Mouse (Mus musculus) MEL (cell line): ENCODE data around the gene Tsc2. TPM values are rescaled to one million over a fixed set of nuclear protein-coding genes. Genes with fewer than 3 reads are reported as not detected.

Experiments
- DNase-seq: peaks from one replicate; pipeline ENCODE4 v3.0.0; 2011; ENCODE audit warnings: low read depth, low spot score
- H3K27ac ChIP-seq: 2 replicates; pipeline ENCODE4 v1.5.1; 2012; ENCODE audit warnings: low read depth, mild to moderate bottlenecking, control low read depth, low read length, moderate library complexity; ENCODE audit not compliant: control insufficient read depth
- H3K27me3 ChIP-seq, 2 experiments: fragments of 150-350 bp in 1 of 2; sonication (generic) in 1 of 2; 2 replicates each; pipeline ENCODE4 v1.6.1; 2012; ENCODE audit warnings: low read length in 2 of 2, mild to moderate bottlenecking in 2 of 2, improper control_type of control experiment in 1 of 2, moderate library complexity in 1 of 2; ENCODE audit not compliant: insufficient read depth in 2 of 2, control insufficient read depth in 1 of 2
- H3K36me3 ChIP-seq, 2 experiments: 2 replicates each; pipeline ENCODE4 v1.6.1; 2012 to 2014; ENCODE audit warnings: low read length in 2 of 2, improper control_type of control experiment in 1 of 2, inconsistent platforms in 1 of 2, mild to moderate bottlenecking in 1 of 2; ENCODE audit not compliant: insufficient read depth in 2 of 2, control insufficient read depth in 1 of 2
- H3K4me1 ChIP-seq, 2 experiments: fragments of 150-350 bp in 1 of 2; sonication (generic) in 1 of 2; 2 replicates each; pipeline ENCODE4 v1.6.1; 2012; ENCODE audit warnings: low read length in 2 of 2, improper control_type of control experiment in 1 of 2, mild to moderate bottlenecking in 1 of 2; ENCODE audit not compliant: insufficient read depth in 2 of 2, control insufficient read depth in 1 of 2
- H3K4me3 ChIP-seq, 2 experiments: fragments of 150-350 bp in 1 of 2; sonication (generic) in 1 of 2; 2 replicates each; pipeline ENCODE4 v1.5.1; 2012; ENCODE audit warnings: low read depth in 2 of 2, low read length in 2 of 2, mild to moderate bottlenecking in 2 of 2, moderate library complexity in 2 of 2, control low read depth in 1 of 2, improper control_type of control experiment in 1 of 2; ENCODE audit not compliant: control insufficient read depth in 1 of 2, insufficient read depth in 1 of 2
- H3K79me2 ChIP-seq: 2 replicates; pipeline ENCODE4 v1.6.1; 2012; ENCODE audit warnings: mild to moderate bottlenecking, low read length, moderate library complexity; ENCODE audit not compliant: control insufficient read depth, poor library complexity, insufficient read depth
- H3K9ac ChIP-seq: 2 replicates; pipeline ENCODE4 v1.6.1; 2012; ENCODE audit warnings: low read depth, mild to moderate bottlenecking, control low read depth, low read length, moderate library complexity; ENCODE audit not compliant: control insufficient read depth, poor library complexity, severe bottlenecking
- H3K9me3 ChIP-seq: fragments of 150-350 bp; sonication (generic); replicated peaks from 2 replicates; pipeline ENCODE4 v1.6.1; 2012; ENCODE audit warnings: mild to moderate bottlenecking, low read length, improper control_type of control experiment, moderate library complexity; ENCODE audit not compliant: insufficient read depth
- BHLHE40 ChIP-seq: IDR thresholded peaks from 2 replicates; pipeline ENCODE4 v1.6.1; 2012; ENCODE audit warnings: low read depth, mild to moderate bottlenecking, inconsistent platforms, low read length, improper control_type of control experiment, borderline replicate concordance
- CTCF ChIP-seq, 3 experiments: IDR thresholded peaks in 2 of 3; conservative IDR thresholded peaks in 1 of 3; 2 replicates each; pipeline ENCODE4 v1.5.1; 2011 to 2012; ENCODE audit warnings: low read length in 3 of 3, low read depth in 2 of 3, mild to moderate bottlenecking in 2 of 3, improper control_type of control experiment in 1 of 3, inconsistent platforms in 1 of 3, mixed read lengths in 1 of 3, moderate library complexity in 1 of 3; ENCODE audit not compliant: control insufficient read depth in 1 of 3, insufficient read depth in 1 of 3, poor library complexity in 1 of 3, severe bottlenecking in 1 of 3
- E2F4 ChIP-seq: IDR thresholded peaks from 2 replicates; pipeline ENCODE4 v1.6.1; 2011; ENCODE audit warnings: low read depth, low read length, improper control_type of control experiment, borderline replicate concordance
- ELF1 ChIP-seq: IDR thresholded peaks from 2 replicates; pipeline ENCODE4 v1.6.1; 2014; ENCODE audit warnings: low read depth, mild to moderate bottlenecking, inconsistent platforms, low read length, improper control_type of control experiment, moderate library complexity
- EP300 ChIP-seq, 2 experiments: IDR thresholded peaks; 2 replicates each; pipeline ENCODE4 v1.6.1; 2011; ENCODE audit warnings: improper control_type of control experiment in 2 of 2, low read length in 2 of 2, low read depth in 1 of 2, mild to moderate bottlenecking in 1 of 2
- ETS1 ChIP-seq: IDR thresholded peaks from 2 replicates; pipeline ENCODE4 v1.6.1; 2012; ENCODE audit warnings: low read depth, mild to moderate bottlenecking, inconsistent platforms, low read length, improper control_type of control experiment, moderate library complexity
- GABPA ChIP-seq: IDR thresholded peaks from 2 replicates; pipeline ENCODE4 v1.6.1; 2012; ENCODE audit warnings: low read depth, mild to moderate bottlenecking, inconsistent platforms, low read length, improper control_type of control experiment, moderate library complexity
- GATA1 ChIP-seq: IDR thresholded peaks from 2 replicates; pipeline ENCODE4 v1.6.1; 2011; ENCODE audit warnings: low read depth, low read length, improper control_type of control experiment
- HCFC1 ChIP-seq: IDR thresholded peaks from 2 replicates; pipeline ENCODE4 v1.6.1; 2012; ENCODE audit warnings: low read depth, mild to moderate bottlenecking, inconsistent platforms, low read length, improper control_type of control experiment, moderate library complexity
- MAFK ChIP-seq: IDR thresholded peaks from 2 replicates; pipeline ENCODE4 v1.6.1; 2011; ENCODE audit warnings: low read depth, mild to moderate bottlenecking, low read length, improper control_type of control experiment, borderline replicate concordance
- MAX ChIP-seq: IDR thresholded peaks from 2 replicates; pipeline ENCODE4 v1.6.1; 2011; ENCODE audit warnings: low read length, improper control_type of control experiment
- MYC ChIP-seq: IDR thresholded peaks from 2 replicates; pipeline ENCODE4 v1.6.1; 2011; ENCODE audit warnings: low read depth, mild to moderate bottlenecking, low read length, improper control_type of control experiment, moderate library complexity
- POLR2A ChIP-seq, 2 experiments: IDR thresholded peaks; 2 replicates each; pipeline ENCODE4 v1.6.1; 2011 to 2012; ENCODE audit warnings: low read length in 2 of 2, mild to moderate bottlenecking in 2 of 2, control low read depth in 1 of 2, improper control_type of control experiment in 1 of 2, low read depth in 1 of 2, moderate library complexity in 1 of 2; ENCODE audit not compliant: control insufficient read depth in 1 of 2, insufficient read depth in 1 of 2, poor library complexity in 1 of 2
- POLR2AphosphoS2 ChIP-seq: IDR thresholded peaks from 2 replicates; pipeline ENCODE4 v1.6.1; 2011; ENCODE audit warnings: low read length, improper control_type of control experiment
- POLR2AphosphoS5 ChIP-seq: IDR thresholded peaks from 2 replicates; pipeline ENCODE4 v1.6.1; 2012; ENCODE audit warnings: low read depth, borderline replicate concordance, mild to moderate bottlenecking, inconsistent platforms, low read length, moderate library complexity, mixed read lengths
- RAD21 ChIP-seq: IDR thresholded peaks from 2 replicates; pipeline ENCODE4 v1.6.1; 2011; ENCODE audit warnings: mild to moderate bottlenecking, low read depth, low read length, improper control_type of control experiment
- SMC3 ChIP-seq: IDR thresholded peaks from 2 replicates; pipeline ENCODE4 v1.6.1; 2011; ENCODE audit warnings: low read depth, low read length, improper control_type of control experiment
- USF1 ChIP-seq: IDR thresholded peaks from 2 replicates; pipeline ENCODE4 v1.6.1; 2014; ENCODE audit warnings: low read depth, mild to moderate bottlenecking, inconsistent platforms, low read length, improper control_type of control experiment, moderate library complexity
- ZC3H11A ChIP-seq: IDR thresholded peaks from 2 replicates; pipeline ENCODE4 v1.6.1; 2012; ENCODE audit warnings: low read depth, mild to moderate bottlenecking, inconsistent platforms, low read length, improper control_type of control experiment
- ZKSCAN1 ChIP-seq: IDR thresholded peaks from 2 replicates; pipeline ENCODE4 v1.6.1; 2012; ENCODE audit warnings: low read depth, mild to moderate bottlenecking, inconsistent platforms, low read length, improper control_type of control experiment, moderate library complexity
- ZNF384 ChIP-seq: IDR thresholded peaks from 2 replicates; pipeline ENCODE4 v1.6.1; 2012; ENCODE audit warnings: low read depth, mild to moderate bottlenecking, inconsistent platforms, low read length, improper control_type of control experiment
- polyA plus RNA-seq, 2 experiments: library from polyadenylated mRNA; stranded (reverse) in 1 of 2; unstranded in 1 of 2; fragments of >175 nt in 1 of 2; fragments of >200 nt in 1 of 2; gene quantifications; 2 replicates each; pipeline versions ENCODE4 v1.2.1 to v1.2.4; 2012; ENCODE audit warnings: low replicate concordance in 2 of 2, low read depth in 1 of 2; ENCODE audit not compliant: insufficient read length in 2 of 2, insufficient read depth in 1 of 2, missing spikeins in 1 of 2
- total RNA-seq: library from RNA; depleted of rRNA; stranded (reverse); fragments of 300-350 nt; gene quantifications from 2 replicates; pipeline ENCODE4 v1.2.3, GENCODE M21; 2012

The Tsc2 gene
- total and polyA plus RNA-seq, 3 experiments: 48.8 to 99.2 TPM; not detected in 1

DNA sequence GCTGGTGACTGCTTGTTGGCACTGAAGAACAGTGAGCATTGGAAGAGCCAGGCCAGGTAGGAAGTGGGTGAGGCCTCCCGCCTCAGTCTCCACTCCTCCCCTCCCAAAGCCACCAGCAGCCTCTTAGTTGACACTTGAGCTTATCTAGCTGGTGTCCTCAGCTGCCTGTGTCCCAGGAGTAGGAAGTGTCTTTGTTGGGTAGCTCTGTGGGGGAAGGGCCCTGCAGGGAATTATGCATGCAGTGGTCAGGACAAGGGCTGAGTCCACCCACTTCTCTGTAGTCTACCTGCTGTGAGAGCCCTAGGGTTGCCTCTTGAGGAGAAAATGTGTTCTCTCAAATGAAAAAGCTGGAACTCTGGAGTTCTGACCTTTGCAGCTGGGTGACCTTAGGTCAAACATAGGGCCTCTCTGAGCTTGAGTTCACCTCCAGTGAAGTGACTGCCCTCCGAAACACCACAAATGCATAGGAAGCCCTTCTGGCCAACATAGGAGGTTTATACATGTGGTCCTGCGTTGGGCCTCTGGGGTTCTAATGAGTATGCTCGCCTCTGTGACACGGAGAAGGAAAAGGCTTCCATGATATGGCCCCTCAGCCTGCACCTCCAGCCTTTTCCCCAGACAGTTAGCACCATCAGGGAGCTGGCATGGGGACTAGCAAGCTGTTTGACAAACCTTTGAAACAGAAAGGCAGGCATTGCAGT lies 4.5 kb upstream of the Tsc2 start:
- H3K9ac ChIP-seq: no peak overlapping the region
- no peaks in the 10 kb centered on the region for H3K9me3 ChIP-seq
- peaks cover 0 to 5% of the 10 kb centered on the region in 2 experiments; a peak in 2 of 4 replicates for H3K36me3 ChIP-seq
- no peaks in the 10 kb centered on the region for H3K27me3 ChIP-seq
- peaks cover 9 to 11% of the 10 kb centered on the region in 2 experiments for H3K4me1 ChIP-seq
- no peak overlapping the region for H3K27ac ChIP-seq
- peaks cover 3% of the 10 kb centered on the region; the same call in 1 of the 2 replicates for H3K79me2 ChIP-seq
- TF ChIP-seq MYC: no peak
- TF ChIP-seq POLR2AphosphoS5: no peak
- no peak for TF ChIP-seq BHLHE40
- no peak for TF ChIP-seq GABPA
- TF ChIP-seq E2F4: no peak
- TF ChIP-seq POLR2A (IDR thresholded peaks at IDR 0.05; ENCODE audit: control insufficient read depth in 1 of 2, insufficient read depth in 1 of 2, low read depth in 1 of 2, low read length in 2 of 2, poor library complexity in 1 of 2): no peak
- no peak for TF ChIP-seq GATA1
- TF ChIP-seq ZC3H11A: no peak
- TF ChIP-seq ZKSCAN1: no peak
- TF ChIP-seq SMC3: no peak
- TF ChIP-seq ZNF384: no peak
- TF ChIP-seq POLR2AphosphoS2: no peak
- no peak for TF ChIP-seq ETS1
- TF ChIP-seq ELF1: no peak
- no peak for TF ChIP-seq USF1
- no peak for TF ChIP-seq CTCF (IDR thresholded peaks at IDR 0.05 in 2 of 3, conservative IDR thresholded peaks at IDR 0.05 in 1 of 3; ENCODE audit: control insufficient read depth in 1 of 3, insufficient read depth in 1 of 3, low read depth in 2 of 3, low read length in 3 of 3, poor library complexity in 1 of 3, severe bottlenecking in 1 of 3)
- no peak for TF ChIP-seq EP300 (IDR thresholded peaks at IDR 0.05; ENCODE audit: low read depth in 1 of 2, low read length in 2 of 2)
- TF ChIP-seq HCFC1: no peak
- TF ChIP-seq RAD21: no peak
- H3K4me3 ChIP-seq: no peak overlapping the region
- no peak for DNase-seq

GRCm38 (mm10) chr17:24635694-24636093 lies 3.3 kb upstream of the Tsc2 start:
- peaks cover 9 to 11% of the 10 kb centered on the region in 2 experiments for H3K4me1 ChIP-seq

More at GRCm38 (mm10) chr17:24635694-24636093, 3.3 kb upstream of the Tsc2 start:
- H3K4me3 ChIP-seq: no peak overlapping the region
- H3K9me3 ChIP-seq: no peaks in the 10 kb centered on the region
- H3K79me2 ChIP-seq: peaks cover 8% of the 10 kb centered on the region
- H3K27ac ChIP-seq: no peak overlapping the region
- no peaks in the 10 kb centered on the region for H3K27me3 ChIP-seq
- peaks cover 0 to 5% of the 10 kb centered on the region in 2 experiments; a peak in 2 of 4 replicates for H3K36me3 ChIP-seq
- no peak for TF ChIP-seq ZNF384
- no peak for TF ChIP-seq ELF1
- no peak for TF ChIP-seq MAFK
- TF ChIP-seq MAX: no peak
- DNase-seq: no peak
- no peak overlapping the region for H3K9ac ChIP-seq
